Mouse (Mus musculus) inflammation-experienced regulatory T-cells, adult 6 months (primary cell): ENCODE measurements around the gene Vsig10l. TPM values are rescaled to one million over a fixed set of nuclear protein-coding genes. Genes with fewer than 3 reads are reported as not detected.

Source experiments
- ATAC-seq: one replicate; pipeline ENCODE4 v1.8.0; 2017
- polyA plus RNA-seq, 3 experiments: library from polyadenylated mRNA; unstranded; fragments of 100-300 nt; shearing (Covaris generic); gene quantifications; one replicate each; pipeline ENCODE4 v1.2.1; 2017

The Vsig10l gene
- polyA plus RNA-seq, result 1 to 10 TPM; 2.4 to 6.8 (median 2.9) TPM

GRCm38 (mm10) chr7:43462851-43463250 is at the start of gene Vsig10l:
TSS of gene Vsig10l (plus strand) at chr7:43463151.
- no peak for ATAC-seq

- no peak for ATAC-seq
These were observed 45.7 kb upstream of the Vsig10l start for GRCm38 (mm10) chr7:43417298-43417697.

GRCm38 (mm10) chr7:43422995-43423617 is 39.8 kb upstream of the Vsig10l start:
- ATAC-seq, result peak; percentile 93

DNA sequence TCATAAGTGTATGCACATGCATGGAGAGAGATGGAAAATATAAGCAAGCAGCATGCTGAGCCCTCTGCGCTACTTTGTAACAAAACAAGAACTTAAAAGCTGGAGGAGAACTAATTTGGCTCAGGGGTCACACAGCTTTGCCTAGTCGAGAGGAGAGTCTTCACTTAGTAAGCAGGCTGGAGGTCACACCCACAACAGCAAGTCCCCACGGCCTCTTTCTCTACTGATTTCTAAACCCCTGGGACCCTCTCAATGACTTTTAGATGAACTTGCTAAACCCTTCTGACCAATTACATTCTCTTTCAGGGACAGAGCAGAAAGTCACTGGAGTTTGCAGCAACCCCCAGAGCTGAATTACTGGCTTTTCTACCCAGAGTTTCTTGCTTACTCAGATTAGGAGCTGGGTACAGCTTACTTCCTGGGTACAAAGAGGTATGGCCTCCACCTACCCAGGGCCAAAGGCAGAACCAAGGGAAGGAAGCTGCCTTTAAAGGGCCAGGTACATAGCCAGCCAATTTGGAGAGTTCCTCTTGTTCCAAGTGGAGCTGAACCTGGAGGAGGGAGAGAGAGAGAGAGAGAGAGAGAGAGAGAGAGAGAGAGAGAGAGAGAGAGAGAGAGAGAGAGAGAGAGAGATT is 38.8 kb upstream of the Vsig10l start:
- ATAC-seq, result peak; percentile 54

DNA sequence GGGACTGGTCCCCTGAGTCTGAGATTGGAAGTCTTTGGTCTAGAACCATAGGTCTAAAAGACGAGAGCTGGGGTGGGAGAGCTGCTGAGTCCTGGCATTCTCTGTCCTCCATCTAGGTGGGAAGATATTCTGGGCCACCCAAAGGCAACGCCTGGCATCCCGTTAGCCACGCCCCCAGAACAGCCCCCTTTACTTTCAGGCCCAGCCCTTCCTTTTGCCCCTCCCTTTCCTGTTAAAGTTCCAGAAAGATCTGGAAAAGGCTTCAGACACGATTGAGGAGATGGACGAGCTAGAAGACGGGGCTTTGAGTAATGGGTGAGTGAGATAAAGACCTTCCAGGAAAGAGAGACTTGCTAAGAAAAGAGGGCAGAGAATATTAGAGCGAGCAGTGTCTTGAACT is 35.5 kb upstream of the Vsig10l start, which contains the start of gene Lim2:
Lim2 (plus strand) TSS at position 265 of the 400 bp plus-strand sequence.
- ATAC-seq, result no peak

DNA sequence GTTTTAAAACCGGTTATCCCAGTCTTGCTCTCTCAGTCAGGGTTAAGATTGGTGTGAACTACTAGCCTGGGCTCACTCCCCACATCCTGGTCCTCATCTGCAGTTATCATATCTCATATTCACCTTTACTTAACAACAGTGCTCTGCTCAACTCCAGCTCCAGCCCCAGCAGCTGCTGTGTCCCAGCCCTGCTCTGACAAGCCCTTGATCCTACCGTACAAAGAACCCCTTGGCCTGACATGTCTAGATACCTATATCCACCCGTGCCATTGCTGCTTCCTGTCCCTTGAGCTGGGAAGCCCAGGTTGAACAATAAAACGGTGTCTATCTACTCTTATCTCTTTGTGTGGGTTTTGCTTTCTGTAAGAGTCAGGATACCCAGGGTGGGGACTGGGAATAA is 33.5 kb upstream of the Vsig10l start:
- no peak for ATAC-seq

DNA sequence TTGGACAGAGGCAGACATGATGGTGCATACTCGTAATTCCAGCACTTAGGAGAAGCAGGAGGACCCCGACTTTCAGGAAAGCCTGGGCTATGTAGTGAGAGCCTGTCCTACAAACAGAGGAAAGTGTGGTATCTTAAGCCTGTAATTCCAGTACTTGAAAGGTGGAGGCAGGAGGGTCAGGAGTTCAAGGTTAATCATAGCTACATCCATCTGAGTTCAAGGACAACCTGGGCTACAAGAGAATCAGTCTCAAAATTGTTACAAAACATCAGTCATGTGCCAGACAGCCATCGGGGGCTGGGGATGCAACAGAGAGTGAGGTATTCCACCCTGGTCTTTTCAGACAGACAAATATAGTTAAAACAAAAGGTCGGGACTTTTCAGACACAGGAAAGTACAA is 30.1 kb upstream of the Vsig10l start:
- no peak for ATAC-seq

- no peak for ATAC-seq
These were observed 28.3 kb upstream of the Vsig10l start for GRCm38 (mm10) chr7:43434676-43435075.

- no peak for ATAC-seq
These were observed 26.4 kb upstream of the Vsig10l start, which contains the start of gene Nkg7 for GRCm38 (mm10) chr7:43436341-43437255. TSS of gene Nkg7 (plus strand) at chr7:43437073.

DNA sequence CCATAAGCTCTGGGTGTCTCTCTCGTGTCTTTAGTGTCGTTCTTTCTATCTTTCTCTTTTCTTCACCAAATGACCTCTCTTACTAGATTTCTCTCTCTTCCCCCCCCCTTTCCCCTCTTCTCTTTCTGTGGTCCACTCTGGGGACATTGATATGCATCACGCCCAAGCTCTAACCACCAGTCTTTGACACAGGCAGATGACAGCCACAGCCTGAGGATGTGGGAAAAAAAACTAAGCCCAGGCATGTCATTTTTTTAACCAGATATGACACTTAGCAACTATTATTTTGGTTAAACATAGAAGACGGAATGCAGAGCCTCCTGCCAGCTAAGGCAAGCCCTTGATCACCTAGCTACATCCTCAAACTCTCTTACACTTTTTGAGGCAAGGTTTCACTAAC is 24.3 kb upstream of the Vsig10l start:
- ATAC-seq, result peak; percentile 14

- no peak for ATAC-seq
These were observed 22.5 kb upstream of the Vsig10l start, which contains the start of gene Cldnd2 for GRCm38 (mm10) chr7:43440482-43440881. TSS of gene Cldnd2 (plus strand) at chr7:43440782.

DNA sequence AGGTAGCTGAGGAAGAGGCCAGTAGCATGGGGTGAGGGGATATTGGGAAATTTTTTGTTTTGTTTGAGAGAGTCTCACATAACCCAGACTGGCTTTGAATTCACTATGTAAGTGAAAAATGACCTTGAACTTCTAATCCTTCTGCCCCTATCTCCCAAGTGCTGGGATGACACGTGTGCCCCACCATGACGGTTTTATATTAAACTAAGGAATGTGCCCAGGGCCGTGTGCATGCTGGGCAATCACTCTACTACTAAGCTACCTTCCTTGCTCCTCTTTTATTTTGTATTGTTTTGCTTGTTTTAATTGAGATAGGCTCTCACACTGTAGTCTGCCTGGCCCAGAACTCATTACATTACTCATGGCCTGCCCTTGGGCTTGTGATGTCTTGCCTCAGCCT is 21.9 kb upstream of the Vsig10l start:
- no peak for ATAC-seq

GRCm38 (mm10) chr7:43442684-43443083 is 20.3 kb upstream of the Vsig10l start:
- no peak for ATAC-seq

DNA sequence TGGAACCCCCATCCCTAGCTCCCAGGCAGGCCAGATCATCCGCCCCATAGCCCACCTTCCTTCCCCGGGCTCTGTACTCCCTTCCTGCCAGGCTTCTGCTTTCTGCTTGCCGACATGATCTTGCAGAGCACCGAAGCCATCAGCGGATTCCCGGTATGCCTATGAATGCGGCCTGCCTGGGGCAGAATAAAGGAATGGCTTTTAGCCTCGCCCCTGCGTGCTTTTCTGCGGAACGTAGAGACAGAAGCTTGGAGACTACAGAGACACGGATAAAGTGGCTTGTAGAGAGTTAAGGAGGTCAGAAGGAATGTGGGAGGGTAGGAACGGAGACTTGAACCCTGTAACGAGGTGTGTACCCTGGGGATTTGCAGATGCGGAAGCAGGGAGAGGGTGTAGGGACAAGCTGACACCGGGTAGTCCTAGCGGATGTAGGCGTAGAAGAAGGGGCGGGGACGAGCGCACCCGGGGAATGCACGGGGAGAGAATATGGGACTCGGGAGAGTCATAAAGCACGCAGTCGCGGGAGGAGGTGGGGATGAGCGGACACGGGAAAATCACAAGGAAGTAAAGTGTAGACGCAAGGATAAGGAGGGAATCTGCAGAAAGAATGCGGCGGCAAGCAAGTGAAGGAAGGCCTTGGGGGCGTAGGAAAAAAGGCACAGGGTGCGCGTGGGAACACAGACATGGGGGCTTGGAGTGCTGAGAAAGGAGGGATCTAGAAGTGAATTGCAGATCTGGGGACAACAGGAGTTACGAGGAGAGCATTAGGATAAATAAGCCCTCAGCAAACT is 19.6 kb upstream of the Vsig10l start:
- peak; percentile 85 for ATAC-seq

- peak; percentile 95 for ATAC-seq
These were observed 19.0 kb upstream of the Vsig10l start, which contains the start of the genes Etfb and Gm45233 for GRCm38 (mm10) chr7:43443917-43444293. TSS of gene Etfb (plus strand) at chr7:43444083. TSS of gene Gm45233 (plus strand) at chr7:43444128.

- no peak for ATAC-seq
These were observed 15.2 kb upstream of the Vsig10l start for GRCm38 (mm10) chr7:43447801-43448200.

- no peak for ATAC-seq
These were observed 14.7 kb upstream of the Vsig10l start for GRCm38 (mm10) chr7:43448246-43448645.

DNA sequence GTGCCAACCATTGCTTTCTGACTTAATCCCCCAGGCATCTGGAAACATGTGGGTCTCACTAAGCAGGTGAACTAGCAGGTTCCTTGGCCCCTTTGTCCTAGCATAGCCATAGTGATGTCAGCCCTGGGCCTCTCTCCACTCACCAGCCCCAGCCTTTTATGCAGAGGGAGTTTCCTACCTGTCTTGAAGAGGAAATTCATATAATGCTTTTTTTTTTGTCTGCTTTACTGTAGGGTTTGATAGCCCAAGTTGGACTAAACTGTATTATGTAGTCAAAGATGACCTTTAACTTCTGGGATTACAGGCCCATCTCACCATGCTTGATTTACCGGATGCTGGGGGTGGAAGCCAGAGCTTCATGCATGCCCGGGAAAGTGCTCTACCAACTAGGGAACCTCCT is 13.1 kb upstream of the Vsig10l start:
- ATAC-seq, result no peak

GRCm38 (mm10) chr7:43451726-43452125 is 11.2 kb upstream of the Vsig10l start:
- ATAC-seq, result no peak

DNA sequence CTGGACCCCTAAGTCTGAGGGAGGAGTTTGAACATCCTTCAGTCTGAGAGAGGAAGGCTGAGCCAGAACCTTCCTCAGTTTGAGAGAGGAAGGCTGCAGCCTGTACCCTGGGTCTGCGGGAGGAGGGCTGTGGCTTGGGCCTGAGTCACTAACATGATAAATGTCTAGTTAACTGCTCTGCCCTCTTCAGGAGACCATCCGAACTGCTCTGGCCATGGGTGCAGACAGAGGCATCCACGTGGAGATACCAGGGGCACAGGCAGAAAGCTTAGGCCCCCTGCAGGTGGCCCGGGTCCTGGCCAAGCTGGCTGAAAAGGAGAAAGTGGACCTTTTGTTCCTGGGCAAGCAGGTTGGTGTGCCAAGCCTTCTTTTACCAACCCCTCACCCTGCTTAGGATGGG is 10.3 kb upstream of the Vsig10l start:
- no peak for ATAC-seq

DNA sequence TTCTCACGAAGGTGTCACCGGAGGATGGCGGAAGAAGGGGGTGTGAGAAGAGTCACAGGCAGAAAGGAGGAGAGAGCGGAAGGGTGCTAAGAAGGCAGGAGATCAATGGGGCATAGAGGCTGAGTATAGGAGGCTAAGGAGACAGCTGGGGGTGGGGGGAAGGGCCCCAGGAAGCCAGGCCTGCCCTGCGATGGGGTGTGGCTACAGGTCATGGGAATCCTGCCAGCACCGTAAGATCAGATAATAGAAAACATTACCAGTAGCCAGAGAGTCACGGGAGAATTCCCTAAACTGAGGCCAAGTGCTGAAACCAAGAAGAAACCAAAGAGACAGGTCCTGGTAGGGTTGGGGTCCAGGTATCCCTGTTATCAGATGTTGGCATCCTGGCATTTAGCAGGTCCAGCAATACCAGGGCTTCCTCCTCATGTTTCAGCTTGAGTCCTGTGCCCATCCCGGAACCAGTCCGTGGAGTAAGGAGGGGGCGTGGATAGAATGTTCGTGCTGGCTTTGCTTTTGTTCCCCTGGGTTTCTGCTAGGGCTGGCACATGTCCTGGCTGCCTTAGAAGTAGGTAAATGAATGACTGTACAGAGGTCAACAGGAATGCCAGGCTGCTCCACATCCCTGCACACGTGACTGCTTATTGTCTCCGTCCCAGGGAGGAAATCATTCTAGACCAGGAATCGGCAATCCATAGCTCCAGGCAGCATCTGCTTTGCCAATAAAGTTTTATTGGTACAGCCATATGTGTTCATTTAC is 9.2 kb upstream of the Vsig10l start:
- no peak for ATAC-seq

DNA sequence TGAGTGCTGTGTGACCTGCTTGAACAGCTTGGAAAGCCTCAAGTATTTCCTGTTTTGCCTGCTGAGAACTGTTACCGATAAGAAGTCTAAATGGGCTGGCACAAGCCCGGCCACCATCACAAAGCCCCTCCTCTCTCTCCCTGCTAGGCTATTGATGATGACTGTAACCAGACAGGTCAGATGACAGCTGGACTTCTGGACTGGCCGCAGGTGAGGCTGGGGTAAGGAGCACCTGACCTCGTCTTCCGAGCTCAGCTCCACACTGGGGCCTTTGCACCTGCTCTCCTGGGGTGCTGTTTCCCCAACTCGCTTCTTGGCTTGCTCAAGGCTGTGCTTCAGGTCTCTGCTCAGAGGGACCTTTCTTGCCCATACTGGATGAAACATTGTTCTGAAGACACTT is 8.6 kb upstream of the Vsig10l start:
- ATAC-seq, result no peak
